Mouse (Mus musculus): ENCODE data around the gene Ehd1. TPM values are rescaled to one million over a fixed set of nuclear protein-coding genes. Genes with fewer than 3 reads are reported as not detected.
A peak's percentile ranks its signal among the peaks of the same experiment; 100 is the strongest.
"Not testable (repeated sequence)": the region's sequence is repeated elsewhere in the genome, so short reads cannot be mapped to it uniquely, and the experiment has no call there.

Gene Ehd1
- polyA plus RNA-seq, 1 experiment from 2014 or later, result 68.4 TPM

DNA sequence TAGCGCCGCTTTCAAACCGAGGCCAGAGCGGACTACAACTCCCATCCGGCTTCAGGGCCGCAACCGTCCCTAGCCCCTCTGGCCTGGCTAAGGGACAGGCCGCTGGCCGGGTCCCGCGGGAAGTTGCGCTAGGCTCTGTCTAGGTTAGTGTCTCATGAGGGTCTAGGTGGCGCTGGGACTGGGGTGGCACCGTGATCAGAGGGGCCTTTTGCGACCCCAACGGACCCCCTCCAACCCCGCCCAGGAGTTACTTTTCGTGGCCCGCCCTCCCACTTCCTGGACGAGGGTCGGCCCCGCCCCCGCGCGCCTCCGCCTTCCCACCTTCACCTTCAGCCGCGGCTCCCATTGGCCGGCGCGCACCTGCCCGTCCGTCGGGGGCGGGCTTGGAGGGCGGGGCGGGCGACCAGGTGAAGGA is 29.6 kb downstream of the Ehd1 start, which contains the start of gene Cdc42bpg:
TSS of gene Cdc42bpg (plus strand) at position 320 of the 415 bp plus-strand sequence.
- no peaks in the 10 kb centered on the region for H3K27me3 ChIP-seq (replicated peaks; ENCODE audit: control insufficient read depth, insufficient read depth, low read length)
- H3K36me3 ChIP-seq (ENCODE audit: control insufficient read depth, insufficient read depth, low read length), result peaks cover 10% of the 10 kb centered on the region; the same call in 1 of the 2 replicates
- H3K9me3 ChIP-seq (ENCODE audit: control insufficient read depth, low read length), result no peaks in the 10 kb centered on the region
- peak within 1 kb of the TSS; percentile 58 for H3K4me3 ChIP-seq (ENCODE audit: low read depth, low read length)
- ATAC-seq (ENCODE audit: low read depth), result peak; percentile 86
- WGBS, result 1% methylated on average over 11 of the region's 38 CpGs
- DNase-seq (ENCODE audit: low spot score), result peak; percentile 91
- H3K27ac ChIP-seq (replicated peaks; ENCODE audit: low read depth, low read length), result peak within 1 kb of the TSS; percentile 74
- H3K9ac ChIP-seq (ENCODE audit: low read depth, low read length), result peak within 1 kb of the TSS; percentile 74
- H3K4me1 ChIP-seq (ENCODE audit: control insufficient read depth, insufficient read depth, low read length), result 0 out of 2 replicates have a peak, but pooled peaks cover 4% of the 10 kb centered on the region
- H3K4me2 ChIP-seq (ENCODE audit: low read depth, low read length), result peak within 1 kb of the TSS; percentile 57

DNA sequence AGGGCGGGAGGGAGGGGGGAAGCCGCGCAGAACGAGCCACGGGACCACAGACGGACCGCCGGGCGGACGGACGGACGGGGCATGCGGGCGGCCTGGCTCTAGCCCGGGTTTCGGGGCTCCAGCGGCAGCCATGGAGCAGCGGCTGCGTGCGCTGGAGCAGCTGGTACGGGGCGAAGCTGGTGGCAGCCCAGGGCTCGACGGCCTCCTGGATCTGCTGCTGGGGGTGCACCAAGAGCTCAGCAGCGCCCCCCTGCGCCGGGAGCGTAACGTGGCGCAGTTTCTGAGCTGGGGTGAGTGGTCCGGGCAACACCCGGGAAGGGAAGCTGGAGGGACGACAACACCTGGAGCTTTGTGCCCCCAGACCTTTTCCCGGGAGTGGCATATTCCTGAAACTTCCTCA is 30.1 kb downstream of the Ehd1 start:
- Histone ChIP-seq H3K9me3 (ENCODE audit: control insufficient read depth, low read length) (no peaks in the 10 kb centered on the region), H3K27ac (replicated peaks; ENCODE audit: low read depth, low read length) (0 out of 2 replicates have a peak overlapping the region, but pooled peaks have one; percentile 5), H3K4me2 (ENCODE audit: low read depth, low read length) (peak overlapping the region; percentile 57), H3K9ac (ENCODE audit: low read depth, low read length) (peak overlapping the region; percentile 74), H3K4me3 (ENCODE audit: low read depth, low read length) (peak overlapping the region; percentile 58), H3K4me1 (ENCODE audit: control insufficient read depth, insufficient read depth, low read length) (0 out of 2 replicates have a peak, but pooled peaks cover 4% of the 10 kb centered on the region), H3K27me3 (replicated peaks; ENCODE audit: control insufficient read depth, insufficient read depth, low read length) (no peaks in the 10 kb centered on the region), H3K36me3 (ENCODE audit: control insufficient read depth, insufficient read depth, low read length) (peaks cover 12% of the 10 kb centered on the region; the same call in 1 of the 2 replicates)
- 0% methylated on average over 2 of the region's 34 CpGs for WGBS
- DNase-seq (ENCODE audit: low spot score) (peak; percentile 79), ATAC-seq (ENCODE audit: low read depth) (peak; percentile 73)

DNA sequence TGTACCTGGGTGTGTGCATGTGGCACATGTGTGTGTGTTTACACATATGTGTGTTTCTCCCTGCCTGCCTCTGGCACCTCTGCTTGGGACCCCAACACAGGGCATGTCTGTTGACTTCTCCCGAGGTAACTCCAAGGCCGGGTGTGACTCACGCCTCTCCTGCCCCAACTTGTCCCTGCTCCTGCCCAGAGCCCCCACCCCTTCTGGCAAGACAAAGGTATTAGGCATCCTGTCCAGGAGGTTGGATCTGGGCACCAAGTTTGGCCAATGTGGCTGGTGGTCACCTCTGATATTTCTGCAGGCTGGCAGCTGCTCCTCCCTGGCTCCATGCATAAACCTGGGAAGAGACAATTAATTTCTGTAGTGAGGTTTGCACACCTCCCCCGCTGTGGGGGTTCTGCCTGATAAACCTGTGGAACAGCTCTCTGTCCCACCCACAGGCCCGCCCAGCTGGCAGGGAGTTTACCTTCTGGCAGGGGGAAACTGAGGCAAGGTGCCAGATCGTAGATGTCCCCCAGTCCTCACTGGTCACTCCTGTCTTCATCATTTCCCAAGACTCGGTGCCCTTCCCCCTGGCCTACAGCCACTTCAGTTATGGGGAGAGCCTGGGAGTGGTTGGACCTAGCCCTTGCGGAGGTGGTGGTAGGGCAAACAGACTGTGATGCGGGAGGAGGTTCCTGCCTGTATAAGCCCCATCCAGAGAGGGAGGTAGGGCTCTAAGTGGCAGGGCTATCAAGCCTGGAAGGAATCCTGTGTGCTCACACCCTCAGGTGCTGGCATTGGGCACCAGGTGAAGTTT is 31.4 kb downstream of the Ehd1 start:
- H3K9me3 ChIP-seq (ENCODE audit: control insufficient read depth, low read length), result no peaks in the 10 kb centered on the region
- no peak overlapping the region for H3K27ac ChIP-seq (replicated peaks; ENCODE audit: low read depth, low read length)
- H3K27me3 ChIP-seq (replicated peaks; ENCODE audit: control insufficient read depth, insufficient read depth, low read length), result no peaks in the 10 kb centered on the region
- peak overlapping the region; percentile 74; the same call in 1 of the 2 replicates for H3K9ac ChIP-seq (ENCODE audit: low read depth, low read length)
- peak; percentile 38 for DNase-seq (ENCODE audit: low spot score)
- H3K4me2 ChIP-seq (ENCODE audit: low read depth, low read length), result peak overlapping the region; percentile 57
- 74% methylated on average over 9 of the region's 9 CpGs for WGBS
- ATAC-seq (ENCODE audit: low read depth), result no peak
- H3K36me3 ChIP-seq (ENCODE audit: control insufficient read depth, insufficient read depth, low read length), result peaks cover 26% of the 10 kb centered on the region; the same call in 1 of the 2 replicates
- peak overlapping the region; percentile 58; the same call in 1 of the 2 replicates for H3K4me3 ChIP-seq (ENCODE audit: low read depth, low read length)
- H3K4me1 ChIP-seq (ENCODE audit: control insufficient read depth, insufficient read depth, low read length), result 0 out of 2 replicates have a peak, but pooled peaks cover 1% of the 10 kb centered on the region

DNA sequence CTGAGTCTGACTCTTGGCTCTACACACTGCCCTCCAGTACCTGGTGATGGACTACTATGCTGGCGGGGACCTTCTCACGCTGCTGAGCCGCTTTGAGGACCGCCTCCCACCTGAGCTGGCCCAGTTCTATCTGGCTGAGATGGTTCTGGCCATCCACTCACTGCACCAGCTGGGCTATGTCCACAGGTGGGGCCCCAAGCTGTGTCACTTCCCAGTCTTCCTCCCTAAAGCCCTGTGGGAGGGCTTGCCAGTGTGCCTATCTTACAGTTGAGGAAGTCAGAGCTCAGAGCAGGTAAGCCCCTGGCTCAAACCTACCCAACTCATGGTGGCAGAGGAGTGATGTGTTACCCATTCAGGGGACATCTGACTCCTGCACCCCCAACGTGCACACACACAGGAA is 33.7 kb downstream of the Ehd1 start:
- Histone ChIP-seq H3K4me3 (ENCODE audit: low read depth, low read length) (no peak overlapping the region), H3K4me1 (ENCODE audit: control insufficient read depth, insufficient read depth, low read length) (no peaks in the 10 kb centered on the region), H3K36me3 (ENCODE audit: control insufficient read depth, insufficient read depth, low read length) (peaks cover 46% of the 10 kb centered on the region), H3K27ac (replicated peaks; ENCODE audit: low read depth, low read length) (no peak overlapping the region), H3K4me2 (ENCODE audit: low read depth, low read length) (no peak overlapping the region), H3K9ac (ENCODE audit: low read depth, low read length) (no peak overlapping the region), H3K27me3 (replicated peaks; ENCODE audit: control insufficient read depth, insufficient read depth, low read length) (no peaks in the 10 kb centered on the region), H3K9me3 (ENCODE audit: control insufficient read depth, low read length) (no peaks in the 10 kb centered on the region)
- no peak for ATAC-seq (ENCODE audit: low read depth)
- DNase-seq (ENCODE audit: low spot score), result no peak
- WGBS, result 77% methylated on average over 5 of the region's 5 CpGs

DNA sequence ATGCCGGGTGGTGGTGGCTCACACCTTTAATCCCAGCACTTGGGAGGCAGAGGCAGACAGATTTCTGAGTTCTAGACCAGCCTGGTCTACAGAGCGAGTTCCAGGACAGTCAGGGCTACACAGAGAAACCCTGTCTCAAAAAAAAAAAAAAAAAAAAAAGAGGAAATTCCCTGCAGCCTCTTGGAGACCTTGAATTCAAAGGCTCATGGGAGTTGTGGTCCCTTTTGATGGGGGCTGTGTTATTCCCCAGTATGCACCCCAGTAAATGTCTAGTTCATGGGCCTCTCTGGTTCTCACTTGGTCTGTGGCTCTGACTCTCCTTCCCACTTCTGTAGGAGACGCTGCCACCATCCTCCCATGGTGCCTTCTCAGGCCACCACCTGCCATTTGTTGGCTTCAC is 35.3 kb downstream of the Ehd1 start:
- not testable (repeated sequence) for H3K27ac ChIP-seq (replicated peaks; ENCODE audit: low read depth, low read length); H3K9me3 ChIP-seq (ENCODE audit: control insufficient read depth, low read length); H3K9ac ChIP-seq (ENCODE audit: low read depth, low read length); ATAC-seq (ENCODE audit: low read depth); H3K4me2 ChIP-seq (ENCODE audit: low read depth, low read length); DNase-seq (ENCODE audit: low spot score); H3K27me3 ChIP-seq (replicated peaks; ENCODE audit: control insufficient read depth, insufficient read depth, low read length); H3K4me1 ChIP-seq (ENCODE audit: control insufficient read depth, insufficient read depth, low read length); H3K4me3 ChIP-seq (ENCODE audit: low read depth, low read length)
- peaks cover 61% of the 10 kb centered on the region for H3K36me3 ChIP-seq (ENCODE audit: control insufficient read depth, insufficient read depth, low read length)
- 82% methylated on average over 3 of the region's 3 CpGs for WGBS

DNA sequence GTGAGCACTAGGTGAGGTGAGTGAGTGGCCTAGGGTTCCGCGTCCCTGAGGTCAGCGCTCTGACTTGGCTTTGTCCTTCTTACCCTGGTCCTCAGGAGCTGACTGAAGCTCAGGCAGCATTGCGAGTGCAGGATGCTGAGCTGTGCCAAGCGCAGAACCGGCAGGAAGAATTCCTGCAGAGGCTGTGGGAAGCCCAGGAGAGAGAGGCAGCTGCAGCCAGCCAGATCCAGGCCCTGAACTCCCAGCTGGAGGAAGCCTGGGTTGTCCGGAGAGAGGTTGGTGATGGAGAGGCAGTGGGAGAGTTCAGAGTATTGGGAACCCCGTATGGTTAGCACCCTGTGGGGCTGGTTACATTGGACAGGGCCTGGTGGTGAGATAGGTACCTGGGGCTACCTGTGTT is 37.3 kb downstream of the Ehd1 start:
- no peak for ATAC-seq (ENCODE audit: low read depth)
- H3K36me3 ChIP-seq (ENCODE audit: control insufficient read depth, insufficient read depth, low read length), result peaks cover 71% of the 10 kb centered on the region
- H3K27me3 ChIP-seq (replicated peaks; ENCODE audit: control insufficient read depth, insufficient read depth, low read length), result no peaks in the 10 kb centered on the region
- 91% methylated on average over 8 of the region's 8 CpGs for WGBS
- H3K4me3 ChIP-seq (ENCODE audit: low read depth, low read length), result no peak overlapping the region
- H3K4me2 ChIP-seq (ENCODE audit: low read depth, low read length), result no peak overlapping the region
- no peak overlapping the region for H3K27ac ChIP-seq (replicated peaks; ENCODE audit: low read depth, low read length)
- no peaks in the 10 kb centered on the region for H3K9me3 ChIP-seq (ENCODE audit: control insufficient read depth, low read length)
- no peak overlapping the region for H3K9ac ChIP-seq (ENCODE audit: low read depth, low read length)
- no peak for DNase-seq (ENCODE audit: low spot score)
- no peaks in the 10 kb centered on the region for H3K4me1 ChIP-seq (ENCODE audit: control insufficient read depth, insufficient read depth, low read length)

DNA sequence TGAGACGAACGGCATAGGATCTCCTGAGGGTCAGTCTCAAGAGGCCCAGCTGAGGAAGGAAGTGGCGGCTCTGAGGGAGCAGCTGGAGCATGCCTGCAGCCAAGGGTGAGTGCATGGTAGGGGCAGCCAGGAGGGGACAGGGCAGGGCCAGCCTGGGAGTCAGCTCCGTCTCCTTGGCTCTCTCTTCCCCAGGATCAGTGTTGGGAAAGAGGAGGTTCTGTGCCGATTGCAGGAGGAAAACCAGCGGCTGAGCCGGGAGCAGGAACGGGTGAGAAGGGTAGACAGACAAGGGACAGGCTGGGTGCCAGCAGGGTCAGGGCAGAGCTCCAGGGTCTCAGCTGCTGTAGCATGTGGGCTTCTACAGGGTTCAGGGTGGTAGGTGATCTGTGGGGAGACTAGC is 38.0 kb downstream of the Ehd1 start:
- peaks cover 77% of the 10 kb centered on the region for H3K36me3 ChIP-seq (ENCODE audit: control insufficient read depth, insufficient read depth, low read length)
- H3K27me3 ChIP-seq (replicated peaks; ENCODE audit: control insufficient read depth, insufficient read depth, low read length), result no peaks in the 10 kb centered on the region
- H3K4me1 ChIP-seq (ENCODE audit: control insufficient read depth, insufficient read depth, low read length), result no peaks in the 10 kb centered on the region
- WGBS, result 68% methylated on average over 8 of the region's 8 CpGs
- DNase-seq (ENCODE audit: low spot score) (no peak), ATAC-seq (ENCODE audit: low read depth) (no peak)
- H3K27ac ChIP-seq (replicated peaks; ENCODE audit: low read depth, low read length), result no peak overlapping the region
- H3K9me3 ChIP-seq (ENCODE audit: control insufficient read depth, low read length), result no peaks in the 10 kb centered on the region
- no peak overlapping the region for H3K4me3 ChIP-seq (ENCODE audit: low read depth, low read length)
- no peak overlapping the region for H3K4me2 ChIP-seq (ENCODE audit: low read depth, low read length)
- H3K9ac ChIP-seq (ENCODE audit: low read depth, low read length), result no peak overlapping the region

DNA sequence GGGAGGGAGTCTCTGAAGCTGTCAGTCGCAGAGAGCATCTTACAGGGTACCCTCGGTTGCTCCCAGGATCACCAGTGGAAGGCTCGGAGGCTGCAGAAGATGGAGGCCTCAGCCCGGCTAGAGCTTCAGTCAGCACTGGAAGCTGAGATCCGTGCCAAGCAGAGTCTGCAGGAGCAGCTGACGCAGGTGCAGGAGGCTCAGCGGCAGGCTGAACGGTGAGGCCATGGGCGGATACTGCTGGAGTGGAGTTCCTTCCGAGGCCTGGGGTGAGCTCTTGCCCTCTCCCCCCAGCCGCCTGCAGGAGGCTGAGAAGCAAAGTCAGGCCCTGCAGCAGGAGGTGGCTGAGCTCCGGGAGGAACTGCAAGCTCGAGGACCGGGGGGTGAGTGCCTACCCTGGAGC is 39.0 kb downstream of the Ehd1 start:
- DNase-seq (ENCODE audit: low spot score) (no peak), ATAC-seq (ENCODE audit: low read depth) (no peak)
- no peak overlapping the region for H3K4me3 ChIP-seq (ENCODE audit: low read depth, low read length)
- H3K4me2 ChIP-seq (ENCODE audit: low read depth, low read length), result no peak overlapping the region
- 73% methylated on average over 13 of the region's 14 CpGs for WGBS
- H3K27me3 ChIP-seq (replicated peaks; ENCODE audit: control insufficient read depth, insufficient read depth, low read length), result no peaks in the 10 kb centered on the region
- H3K36me3 ChIP-seq (ENCODE audit: control insufficient read depth, insufficient read depth, low read length), result peaks cover 81% of the 10 kb centered on the region
- H3K9ac ChIP-seq (ENCODE audit: low read depth, low read length), result no peak overlapping the region
- H3K9me3 ChIP-seq (ENCODE audit: control insufficient read depth, low read length), result no peaks in the 10 kb centered on the region
- H3K4me1 ChIP-seq (ENCODE audit: control insufficient read depth, insufficient read depth, low read length), result no peaks in the 10 kb centered on the region
- no peak overlapping the region for H3K27ac ChIP-seq (replicated peaks; ENCODE audit: low read depth, low read length)
